Mouse (Mus musculus): ENCODE measurements around the gene Fam83f. TPM values are rescaled to one million over a fixed set of nuclear protein-coding genes. Genes with fewer than 3 reads are reported as not detected.
"Not testable (repeated sequence)": the region's sequence is repeated elsewhere in the genome, so short reads cannot be mapped to it uniquely, and the experiment has no call there.

Fam83f gene
- total RNA-seq, 2 experiments from 2014 or later = 0.16 TPM; not detected in 1

GRCm38 (mm10) chr15:80735708-80736107 is 64.1 kb downstream of the Fam83f start:
- not testable (repeated sequence) for DNase-seq (ENCODE audit: extremely low spot score in 1 of 2, low spot score in 1 of 2)

DNA sequence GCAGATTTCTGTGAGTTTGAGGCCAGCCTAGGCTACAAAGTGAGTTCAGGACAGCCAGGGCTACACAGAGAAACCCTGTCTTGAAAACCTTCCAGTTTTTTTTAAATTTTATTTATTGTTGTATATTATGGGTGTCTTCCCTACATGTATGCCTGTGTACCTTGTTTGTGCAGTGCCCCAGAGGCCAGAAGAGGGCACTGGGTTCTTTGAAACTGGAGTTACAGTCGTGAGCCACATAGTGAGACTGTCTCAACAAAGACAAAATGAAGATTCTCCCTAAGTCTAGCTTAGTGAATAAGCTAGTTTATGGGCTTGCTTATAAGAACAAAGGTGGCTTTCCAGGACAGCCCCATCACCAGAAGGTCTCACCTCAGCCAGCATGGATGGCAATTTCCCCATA is 64.9 kb downstream of the Fam83f start:
- DNase-seq (ENCODE audit: extremely low spot score in 1 of 2, low spot score in 1 of 2) = no peak

- DNase-seq (ENCODE audit: extremely low spot score in 1 of 2, low spot score in 1 of 2) = no peak
Observed at GRCm38 (mm10) chr15:80738244-80738643, 66.6 kb downstream of the Fam83f start.

- DNase-seq (ENCODE audit: extremely low spot score in 1 of 2, low spot score in 1 of 2) = no peak
Observed at GRCm38 (mm10) chr15:80739972-80740371, 68.3 kb downstream of the Fam83f start.

- DNase-seq (ENCODE audit: extremely low spot score in 1 of 2, low spot score in 1 of 2) = no peak
Observed at GRCm38 (mm10) chr15:80741836-80742235, 70.2 kb downstream of the Fam83f start.

GRCm38 (mm10) chr15:80742991-80743474 is 71.4 kb downstream of the Fam83f start:
- no peak for DNase-seq (ENCODE audit: extremely low spot score in 1 of 2, low spot score in 1 of 2)

DNA sequence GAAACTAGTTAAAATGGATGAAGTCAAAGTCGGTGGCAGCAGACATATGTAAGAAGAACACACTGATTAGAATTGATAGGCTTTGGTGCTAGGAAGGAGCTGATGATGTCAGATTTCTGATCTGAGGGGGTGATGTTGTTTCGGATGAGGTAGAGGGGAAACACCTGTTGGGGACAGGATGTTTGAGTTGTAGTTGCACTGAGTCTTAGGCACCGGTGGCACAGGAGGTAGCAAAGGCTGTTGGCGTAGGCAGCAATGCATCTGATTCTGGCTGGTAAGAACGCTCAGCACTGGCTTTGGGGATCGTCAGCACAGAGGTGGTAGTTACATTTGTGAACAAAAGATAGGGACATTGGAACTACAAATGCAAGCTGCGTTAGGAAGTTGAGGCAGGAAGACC is 72.0 kb downstream of the Fam83f start:
- no peak for DNase-seq (ENCODE audit: extremely low spot score in 1 of 2, low spot score in 1 of 2)

DNA sequence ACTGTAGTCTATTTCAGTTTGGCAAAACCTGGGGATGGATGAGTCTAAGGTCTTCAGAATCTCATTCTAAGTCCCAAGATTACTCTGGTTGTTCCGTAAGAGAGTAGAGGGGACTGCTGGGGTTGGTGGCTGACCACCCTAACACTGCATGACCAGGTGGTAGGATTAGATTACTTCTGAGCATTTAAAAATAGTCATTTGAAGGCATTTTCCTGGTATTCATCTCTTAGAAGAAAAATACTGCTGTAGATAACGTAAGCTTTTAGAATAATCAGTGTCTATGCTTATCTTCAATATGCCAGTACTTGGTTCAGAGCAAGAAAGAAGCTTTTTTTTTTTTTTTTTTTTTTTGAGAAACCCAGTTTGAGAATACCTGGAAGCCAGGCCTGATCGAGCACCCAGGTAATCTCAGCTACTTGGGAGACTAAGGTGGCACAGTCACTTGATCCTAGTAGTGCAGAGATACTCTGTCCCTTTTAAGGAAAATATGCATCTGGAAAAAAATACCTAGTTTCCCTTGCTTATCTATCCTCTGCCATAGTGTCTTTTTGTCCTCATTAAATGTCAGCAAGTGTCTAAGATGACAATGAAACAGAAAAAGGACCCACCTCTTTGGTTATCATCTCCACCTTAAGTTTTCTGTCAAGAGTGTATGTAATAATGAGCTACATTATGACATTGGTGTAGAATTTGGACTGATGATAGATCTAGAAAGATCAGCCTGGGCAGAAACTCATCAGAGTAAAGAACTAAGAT is 73.2 kb downstream of the Fam83f start:
- no peak for DNase-seq (ENCODE audit: extremely low spot score in 1 of 2, low spot score in 1 of 2)

- no peak for DNase-seq (ENCODE audit: extremely low spot score in 1 of 2, low spot score in 1 of 2)
Observed at GRCm38 (mm10) chr15:80748979-80749378, 77.3 kb downstream of the Fam83f start.

Small RNA genes lying within 50 kb of the gene (microRNA-seq; reads per million reads assigned to microRNA genes)
- gene Mir6957 = 0 reads per million in 2 experiments

Other genes starting within 250 kb of the Fam83f start
- not detected for gene Enthd1, start 106.7 kb upstream of the Fam83f start, total RNA-seq (2021)
- under 1 TPM; 0.28 to 0.74 TPM for gene Grap2, start 99.3 kb upstream of the Fam83f start, total RNA-seq (2021)
- gene Tnrc6b, start 39.5 kb downstream of the Fam83f start, total RNA-seq (2021) = 100 to 1,000 TPM in 1 of 2 experiments, 10 to 100 TPM in 1; 86.8 to 117 TPM